Mouse (Mus musculus) liver (tissue): Measurements from ENCODE around the gene Gabbr1.

Source experiments
- DNase-seq: peaks from one replicate; pipeline ENCODE4 v3.0.0-alpha.2; 2020; ENCODE audit warnings: mixed read lengths

Gene Gabbr1

GRCm38 (mm10) chr17:37078193-37078592 is 32.4 kb downstream of the Gabbr1 start:
- DNase-seq: no peak

GRCm38 (mm10) chr17:37078990-37079389 is 33.2 kb downstream of the Gabbr1 start:
- no peak for DNase-seq

- no peak for DNase-seq
Observed at GRCm38 (mm10) chr17:37080119-37080518, 34.4 kb downstream of the Gabbr1 start.

GRCm38 (mm10) chr17:37081659-37082058 is 35.9 kb downstream of the Gabbr1 start:
- DNase-seq: no peak

- DNase-seq: peak; percentile 57
Observed at GRCm38 (mm10) chr17:37083327-37083726, 37.6 kb downstream of the Gabbr1 start.

- DNase-seq: no peak
Observed at GRCm38 (mm10) chr17:37084632-37085031, 38.9 kb downstream of the Gabbr1 start.

GRCm38 (mm10) chr17:37085545-37085944 is 39.8 kb downstream of the Gabbr1 start:
- DNase-seq: no peak

- no peak for DNase-seq
Observed at GRCm38 (mm10) chr17:37088399-37088798, 42.6 kb downstream of the Gabbr1 start, which contains the start of gene Olfr90. Gene Olfr90 (minus strand): TSS chr17:37088499.

- no peak for DNase-seq
Observed at GRCm38 (mm10) chr17:37092198-37092597, 46.4 kb downstream of the Gabbr1 start.

GRCm38 (mm10) chr17:37093289-37093688 is 47.5 kb downstream of the Gabbr1 start:
- DNase-seq: no peak

- no peak for DNase-seq
Observed at GRCm38 (mm10) chr17:37098178-37098577, 52.4 kb downstream of the Gabbr1 start, which contains the start of gene Olfr91. Gene Olfr91 (minus strand): TSS chr17:37098278.

- no peak for DNase-seq
Observed at GRCm38 (mm10) chr17:37119988-37120387, 74.2 kb downstream of the Gabbr1 start, which contains the start of gene Olfr92. Gene Olfr92 (minus strand): TSS chr17:37120088.
